Mouse (Mus musculus): ENCODE data around the gene Plekhh1. TPM values are rescaled to one million over a fixed set of nuclear protein-coding genes. Genes with fewer than 3 reads are reported as not detected.

Plekhh1 gene
- 0.96 and 1.0 TPM in 2 replicates for polyA plus RNA-seq (2014; fragmentation: Nextera tagmentation; extraction: Ambion mirVana)

DNA sequence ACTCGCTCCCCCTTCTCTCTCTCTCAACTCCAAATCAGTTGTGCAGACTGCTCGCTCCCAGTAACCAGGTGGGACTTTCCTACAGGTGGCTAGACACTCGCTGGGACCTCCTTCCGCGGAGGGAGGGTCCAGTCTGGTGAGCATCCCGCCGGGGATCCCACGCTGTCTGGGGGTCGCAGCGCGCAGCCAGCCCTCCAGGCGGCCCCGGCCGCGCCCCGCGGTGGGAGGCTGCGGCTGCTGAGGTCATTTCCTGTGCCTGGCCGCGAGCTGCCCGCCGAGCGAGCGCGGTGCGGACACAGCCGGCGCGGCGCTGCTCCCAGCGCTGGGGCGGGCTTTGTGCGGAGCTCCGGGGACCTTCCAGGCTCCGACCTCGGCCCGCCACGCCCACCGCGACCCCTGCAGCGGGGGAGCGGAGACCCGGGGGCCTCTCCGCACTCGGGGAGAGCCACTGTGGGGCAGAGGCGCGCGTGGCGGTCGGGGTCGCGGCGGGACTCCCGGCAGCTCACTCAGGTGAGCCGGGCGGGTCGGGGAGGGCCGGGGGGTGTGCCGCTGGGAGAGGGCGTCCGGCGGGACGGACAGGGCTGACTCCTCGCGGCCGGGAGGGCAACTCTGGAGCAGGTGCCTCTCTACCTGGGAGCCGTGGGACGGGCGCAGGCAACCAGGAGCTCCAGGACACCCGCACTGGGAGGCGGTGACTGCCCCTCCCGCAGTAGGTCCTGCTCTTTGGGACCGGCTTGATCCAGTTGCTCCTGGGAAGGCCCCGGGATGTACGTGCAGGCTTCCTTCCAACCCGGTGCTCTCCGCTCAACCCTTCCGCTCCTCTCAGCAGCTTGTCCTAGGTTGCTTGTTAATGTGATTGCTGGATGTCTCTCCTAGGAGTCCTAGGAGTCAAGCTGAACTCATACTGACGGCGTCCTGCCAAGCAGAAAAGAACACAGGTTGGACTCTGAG lies at the start of gene Plekhh1:
Gene Plekhh1 (plus strand): TSS at position 253 of the 951 bp plus-strand sequence.
- H3K9me3 ChIP-seq (ENCODE audit: control insufficient read depth, low read length): no peaks in the 10 kb centered on the region
- peak within 1 kb of the TSS; percentile 69 for H3K9ac ChIP-seq (ENCODE audit: low read depth, low read length)
- H3K27ac ChIP-seq (ENCODE audit: low read depth, low read length): no peak within 1 kb of the TSS
- WGBS: 1% methylated on average over 80 of the region's 80 CpGs
- peak within 1 kb of the TSS; percentile 77 for H3K4me3 ChIP-seq (ENCODE audit: low read depth, low read length)
- H3K4me1 ChIP-seq (replicated peaks; ENCODE audit: control insufficient read depth, insufficient read depth, low read length): no peaks in the 10 kb centered on the region; the same call in 1 of the 2 replicates
- ATAC-seq (replicated peaks; ENCODE audit: low FRiP score) (peak; percentile 70), DNase-seq (ENCODE audit: low spot score) (peak; percentile 74)
- peaks cover 19% of the 10 kb centered on the region for H3K27me3 ChIP-seq (replicated peaks; ENCODE audit: control insufficient read depth, insufficient read depth, low read length)
- no peaks in the 10 kb centered on the region for H3K36me3 ChIP-seq (ENCODE audit: control insufficient read depth, insufficient read depth, low read length)
- H3K4me2 ChIP-seq: peak within 1 kb of the TSS; percentile 96

- H3K9me3 ChIP-seq (ENCODE audit: control insufficient read depth, low read length): no peaks in the 10 kb centered on the region
- no peak overlapping the region for H3K27ac ChIP-seq (ENCODE audit: low read depth, low read length)
- no peaks in the 10 kb centered on the region for H3K36me3 ChIP-seq (ENCODE audit: control insufficient read depth, insufficient read depth, low read length)
- ATAC-seq (replicated peaks; ENCODE audit: low FRiP score): peak; percentile 59
- H3K4me2 ChIP-seq: peak overlapping the region; percentile 49
- H3K4me1 ChIP-seq (replicated peaks; ENCODE audit: control insufficient read depth, insufficient read depth, low read length): peaks cover 10% of the 10 kb centered on the region
- no peak overlapping the region for H3K9ac ChIP-seq (ENCODE audit: low read depth, low read length)
- 38% methylated on average over 5 of the region's 5 CpGs for WGBS
- peak overlapping the region; percentile 2 for H3K4me3 ChIP-seq (ENCODE audit: low read depth, low read length)
- no peak for DNase-seq (ENCODE audit: low spot score)
- H3K27me3 ChIP-seq (replicated peaks; ENCODE audit: control insufficient read depth, insufficient read depth, low read length): no peaks in the 10 kb centered on the region
These were observed 48.3 kb upstream of the Plekhh1 start for GRCm38 (mm10) chr12:78980683-78981091.

- Histone ChIP-seq H3K9me3 (ENCODE audit: control insufficient read depth, low read length) (no peaks in the 10 kb centered on the region), H3K9ac (ENCODE audit: low read depth, low read length) (no peak overlapping the region), H3K27me3 (replicated peaks; ENCODE audit: control insufficient read depth, insufficient read depth, low read length) (no peaks in the 10 kb centered on the region), H3K4me3 (ENCODE audit: low read depth, low read length) (no peak overlapping the region), H3K36me3 (ENCODE audit: control insufficient read depth, insufficient read depth, low read length) (no peaks in the 10 kb centered on the region), H3K4me1 (replicated peaks; ENCODE audit: control insufficient read depth, insufficient read depth, low read length) (peaks cover 10% of the 10 kb centered on the region), H3K27ac (ENCODE audit: low read depth, low read length) (peak overlapping the region; percentile 16; the same call in 1 of the 2 replicates), H3K4me2 (peak overlapping the region; percentile 49)
- DNase-seq (ENCODE audit: low spot score): no peak
- WGBS: 55% methylated on average over 2 of the region's 2 CpGs
- no peak for ATAC-seq (replicated peaks; ENCODE audit: low FRiP score)
These were observed 47.8 kb upstream of the Plekhh1 start for GRCm38 (mm10) chr12:78981131-78981530.

DNA sequence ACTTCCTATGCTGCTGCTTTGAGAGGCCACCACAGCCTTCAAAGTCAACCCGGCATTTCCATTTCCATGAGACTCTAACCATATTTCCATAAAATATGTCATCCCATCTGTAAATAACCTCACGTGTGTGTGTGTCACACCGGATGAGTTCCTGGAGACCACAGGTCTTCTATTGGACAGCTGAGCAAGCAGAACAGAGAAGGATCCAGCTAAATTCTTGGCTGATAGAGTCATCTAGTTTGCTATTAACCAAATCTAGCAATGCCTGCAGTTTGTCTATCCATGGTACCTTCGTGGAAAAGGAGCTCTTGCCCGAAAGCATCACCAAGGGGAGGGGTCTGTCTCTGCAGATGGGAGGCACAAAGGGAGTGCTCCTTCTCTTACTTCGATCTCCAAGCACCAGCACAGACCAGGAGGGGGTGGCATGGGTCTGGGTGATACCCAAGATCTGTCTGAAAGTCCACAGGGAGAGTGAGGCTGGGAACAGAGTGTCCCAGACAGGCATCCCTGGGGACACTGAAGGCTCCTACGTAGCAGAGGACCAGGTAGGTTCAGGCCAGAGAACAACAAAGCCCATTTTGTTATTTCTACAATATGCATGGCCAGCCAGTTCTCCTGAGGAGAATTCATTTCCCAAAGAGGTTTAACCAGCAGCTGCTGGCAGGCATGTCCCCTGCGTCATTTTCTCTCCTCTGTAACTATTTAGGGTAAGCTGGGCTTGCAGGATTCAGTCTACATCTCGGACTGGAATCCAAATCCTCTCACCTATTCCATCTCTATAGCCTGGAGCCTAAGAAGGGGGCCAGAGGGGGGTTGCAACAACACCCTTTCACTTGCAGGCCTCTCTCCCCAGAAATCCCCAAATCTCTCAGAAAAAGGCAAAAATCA lies 46.8 kb upstream of the Plekhh1 start:
- Histone ChIP-seq H3K9ac (ENCODE audit: low read depth, low read length) (no peak overlapping the region), H3K36me3 (ENCODE audit: control insufficient read depth, insufficient read depth, low read length) (no peaks in the 10 kb centered on the region), H3K4me2 (no peak overlapping the region), H3K4me3 (ENCODE audit: low read depth, low read length) (no peak overlapping the region), H3K27me3 (replicated peaks; ENCODE audit: control insufficient read depth, insufficient read depth, low read length) (no peaks in the 10 kb centered on the region), H3K27ac (ENCODE audit: low read depth, low read length) (no peak overlapping the region), H3K9me3 (ENCODE audit: control insufficient read depth, low read length) (no peaks in the 10 kb centered on the region), H3K4me1 (replicated peaks; ENCODE audit: control insufficient read depth, insufficient read depth, low read length) (peaks cover 10% of the 10 kb centered on the region)
- ATAC-seq (replicated peaks; ENCODE audit: low FRiP score) (no peak), DNase-seq (ENCODE audit: low spot score) (no peak)
- WGBS: 65% methylated on average over 9 of the region's 9 CpGs

DNA sequence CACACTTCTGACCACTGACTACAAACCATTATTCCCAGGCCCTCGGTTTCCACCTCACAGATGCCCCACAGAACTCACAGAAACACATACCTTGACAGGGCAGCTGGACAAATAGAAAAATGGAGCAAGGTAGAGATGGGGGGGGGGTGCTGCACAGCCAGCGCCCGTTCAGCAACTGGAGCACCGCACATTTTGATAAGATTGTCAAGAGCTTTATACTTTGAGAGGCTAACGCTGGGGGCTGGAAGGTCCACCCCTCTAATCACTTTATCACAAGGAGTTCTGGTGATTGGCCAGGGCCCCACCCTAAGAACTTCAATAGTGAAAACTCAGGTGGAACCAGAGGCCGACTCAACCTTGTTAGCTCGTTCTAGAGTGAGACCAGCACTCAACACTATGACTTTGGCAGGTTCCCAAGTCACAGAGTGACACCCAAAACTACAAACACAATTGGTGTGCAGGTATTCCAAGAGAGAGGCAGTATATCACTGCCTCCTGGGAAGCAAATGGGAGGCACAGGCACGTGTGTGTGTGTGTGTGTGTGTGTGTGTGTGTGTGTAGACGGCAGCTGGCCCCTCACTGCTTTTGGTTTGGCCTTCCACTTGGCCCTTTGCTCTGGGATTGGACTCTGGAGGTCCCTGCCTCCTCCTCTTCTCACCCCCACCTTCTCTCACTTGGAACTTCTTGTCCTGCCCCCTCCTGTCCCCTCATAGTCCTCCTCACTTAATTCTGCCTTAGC lies 45.5 kb upstream of the Plekhh1 start:
- H3K4me2 ChIP-seq: peak overlapping the region; percentile 26
- 45% methylated on average over 9 of the region's 9 CpGs for WGBS

DNA sequence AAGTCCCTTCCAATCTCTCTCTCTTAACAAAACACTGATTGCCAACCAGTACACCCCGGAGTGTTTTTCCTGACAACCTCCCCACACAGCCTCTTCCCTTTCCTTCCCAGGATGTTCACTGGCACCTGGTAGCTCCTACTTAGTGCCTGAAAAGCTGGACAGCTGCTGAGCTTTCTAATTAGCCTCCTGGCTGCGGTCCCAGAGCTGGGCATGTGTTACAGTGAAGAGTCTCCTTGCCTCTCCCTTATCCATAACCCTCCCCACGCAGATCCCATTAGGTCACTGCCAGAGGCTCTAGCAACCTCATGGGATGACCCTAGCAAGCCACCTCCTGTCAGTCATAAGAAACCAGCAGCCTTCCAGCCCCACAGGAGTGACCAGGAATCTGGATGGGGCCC lies 44.9 kb upstream of the Plekhh1 start:
- DNase-seq (ENCODE audit: low spot score) (no peak), ATAC-seq (replicated peaks; ENCODE audit: low FRiP score) (no peak)
- Histone ChIP-seq H3K9me3 (ENCODE audit: control insufficient read depth, low read length) (no peaks in the 10 kb centered on the region), H3K4me1 (replicated peaks; ENCODE audit: control insufficient read depth, insufficient read depth, low read length) (peaks cover 10% of the 10 kb centered on the region), H3K27ac (ENCODE audit: low read depth, low read length) (no peak overlapping the region), H3K27me3 (replicated peaks; ENCODE audit: control insufficient read depth, insufficient read depth, low read length) (no peaks in the 10 kb centered on the region), H3K36me3 (ENCODE audit: control insufficient read depth, insufficient read depth, low read length) (no peaks in the 10 kb centered on the region), H3K4me3 (ENCODE audit: low read depth, low read length) (no peak overlapping the region), H3K9ac (ENCODE audit: low read depth, low read length) (no peak overlapping the region), H3K4me2 (no peak overlapping the region)
- 74% methylated on average over 3 of the region's 3 CpGs for WGBS

More for the DNA sequence above, 45.5 kb upstream of the Plekhh1 start:
- peaks cover 10% of the 10 kb centered on the region for H3K4me1 ChIP-seq (replicated peaks; ENCODE audit: control insufficient read depth, insufficient read depth, low read length)
- no peaks in the 10 kb centered on the region for H3K36me3 ChIP-seq (ENCODE audit: control insufficient read depth, insufficient read depth, low read length)
- no peaks in the 10 kb centered on the region for H3K9me3 ChIP-seq (ENCODE audit: control insufficient read depth, low read length)
- peak; percentile 40; the same call in 1 of the 2 replicates for ATAC-seq (replicated peaks; ENCODE audit: low FRiP score)
- H3K27ac ChIP-seq (ENCODE audit: low read depth, low read length): no peak overlapping the region
- no peak overlapping the region for H3K4me3 ChIP-seq (ENCODE audit: low read depth, low read length)
- no peak overlapping the region for H3K9ac ChIP-seq (ENCODE audit: low read depth, low read length)
- H3K27me3 ChIP-seq (replicated peaks; ENCODE audit: control insufficient read depth, insufficient read depth, low read length): no peaks in the 10 kb centered on the region
- DNase-seq (ENCODE audit: low spot score): no peak

GRCm38 (mm10) chr12:78987581-78988081 lies 41.3 kb upstream of the Plekhh1 start:
- no peak for ATAC-seq (replicated peaks; ENCODE audit: low FRiP score)
- Histone ChIP-seq H3K4me3 (ENCODE audit: low read depth, low read length) (no peak overlapping the region), H3K4me1 (replicated peaks; ENCODE audit: control insufficient read depth, insufficient read depth, low read length) (peaks cover 6% of the 10 kb centered on the region), H3K9ac (ENCODE audit: low read depth, low read length) (no peak overlapping the region), H3K36me3 (ENCODE audit: control insufficient read depth, insufficient read depth, low read length) (no peaks in the 10 kb centered on the region), H3K4me2 (no peak overlapping the region), H3K27ac (ENCODE audit: low read depth, low read length) (no peak overlapping the region), H3K27me3 (replicated peaks; ENCODE audit: control insufficient read depth, insufficient read depth, low read length) (no peaks in the 10 kb centered on the region), H3K9me3 (ENCODE audit: control insufficient read depth, low read length) (no peaks in the 10 kb centered on the region)
- DNase-seq (ENCODE audit: low spot score): no peak
- WGBS: 59% methylated on average over 9 of the region's 9 CpGs

GRCm38 (mm10) chr12:78996271-78996670 lies 32.7 kb upstream of the Plekhh1 start:
- ATAC-seq (replicated peaks; ENCODE audit: low FRiP score) (no peak), DNase-seq (ENCODE audit: low spot score) (no peak)
- H3K4me1 ChIP-seq (replicated peaks; ENCODE audit: control insufficient read depth, insufficient read depth, low read length): peaks cover 6% of the 10 kb centered on the region
- no peaks in the 10 kb centered on the region for H3K9me3 ChIP-seq (ENCODE audit: control insufficient read depth, low read length)
- no peak overlapping the region for H3K27ac ChIP-seq (ENCODE audit: low read depth, low read length)
- H3K4me3 ChIP-seq (ENCODE audit: low read depth, low read length): no peak overlapping the region
- no peak overlapping the region for H3K9ac ChIP-seq (ENCODE audit: low read depth, low read length)
- H3K4me2 ChIP-seq: no peak overlapping the region
- 85% methylated on average over 4 of the region's 4 CpGs for WGBS
- H3K36me3 ChIP-seq (ENCODE audit: control insufficient read depth, insufficient read depth, low read length): no peaks in the 10 kb centered on the region
- no peaks in the 10 kb centered on the region for H3K27me3 ChIP-seq (replicated peaks; ENCODE audit: control insufficient read depth, insufficient read depth, low read length)

Data from liver, embryonic 11.5 days (tissue).